In the genomic region with DNA sequence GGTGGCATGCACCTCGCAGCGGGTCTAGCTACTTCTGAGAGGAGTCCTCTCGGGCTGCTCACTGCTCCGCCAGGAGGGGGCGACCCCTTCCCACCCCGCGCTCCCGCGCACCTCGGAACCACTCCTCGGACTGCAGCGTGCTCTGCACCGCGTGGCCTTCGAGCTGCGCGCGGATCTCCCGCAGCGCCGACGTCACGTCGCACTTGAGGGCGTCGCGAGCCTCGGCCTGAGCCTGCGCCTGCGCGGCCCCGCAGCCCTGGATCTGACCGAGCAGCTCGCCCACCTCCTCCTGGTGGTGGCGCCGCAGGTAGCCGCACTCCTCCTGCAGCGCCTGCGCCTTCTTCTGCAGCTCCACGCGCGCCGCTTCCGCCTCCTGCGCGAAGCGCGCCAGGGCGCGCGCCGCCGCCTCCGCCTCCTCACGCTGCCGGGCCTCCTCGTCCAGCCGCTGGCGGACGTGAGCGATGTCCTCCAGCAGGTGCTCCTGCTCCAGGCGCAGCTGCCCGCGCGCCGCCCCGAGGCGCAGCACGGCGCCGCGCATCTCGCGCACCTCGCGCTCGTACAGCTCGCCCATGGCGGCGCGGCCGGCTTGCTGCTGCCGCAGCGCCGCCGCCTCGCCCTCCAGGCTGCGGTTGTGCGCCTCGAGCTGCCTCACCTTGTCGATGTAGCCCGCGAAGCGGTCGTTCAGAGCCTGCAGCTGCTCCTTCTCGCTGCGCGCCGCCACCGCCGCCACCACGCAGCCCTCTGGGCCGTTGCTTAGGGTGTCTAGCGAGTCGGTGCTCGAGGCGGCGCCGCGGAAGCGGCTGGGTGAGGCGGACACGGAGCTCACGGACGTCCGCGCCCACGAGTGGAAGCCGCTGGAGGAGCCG, we compare ENCODE assay signal across 8 mouse cellular contexts. TPM values are rescaled to one million over a fixed set of nuclear protein-coding genes. Genes with fewer than 3 reads are reported as not detected.
DNase-seq lines count a peak whose midpoint lies in the region; ATAC-seq lines count a peak whose summit lies in the region.

No protein-coding gene starts in this region.

- DNase-seq in B cell, adult 2 months = peak; percentile 62 to 63
- DNase-seq in adrenal gland, adult 2 months = peak; percentile 63
- DNase-seq in layer of hippocampus, adult 8-10 months (ENCODE audit: low spot score in 2 of 2) = peak; percentile 84 to 86
- peak; percentile 34 to 45 for DNase-seq in lung, adult 18-20 months
- DNase-seq in thymus, adult 18-20 months = peak; percentile 72 to 76

- peak overlapping the region; percentile 96 for H3K4me2 ChIP-seq in embryonic facial prominence, embryonic 15.5 days (replicated peaks)
- H3K4me2 ChIP-seq in neural tube, embryonic 15.5 days = peak overlapping the region; percentile 77

- no peak overlapping the region for H3K27ac ChIP-seq in embryonic facial prominence, embryonic 15.5 days (replicated peaks)
- H3K27ac ChIP-seq in neural tube, embryonic 15.5 days (replicated peaks) = peak overlapping the region; percentile 88

- peaks cover 26% of the 10 kb centered on the region for H3K4me1 ChIP-seq in embryonic facial prominence, embryonic 15.5 days
- peaks cover 40% of the 10 kb centered on the region for H3K4me1 ChIP-seq in neural tube, embryonic 15.5 days

- under 1% methylated on average over 117 of the region's 120 CpGs for WGBS in embryonic facial prominence, embryonic 15.5 days
- under 1% methylated on average over 120 of the region's 120 CpGs for WGBS in neural tube, embryonic 15.5 days

- no peaks in the 10 kb centered on the region for H3K9me3 ChIP-seq in embryonic facial prominence, embryonic 15.5 days (replicated peaks)
- no peaks in the 10 kb centered on the region for H3K9me3 ChIP-seq in neural tube, embryonic 15.5 days (replicated peaks)

- H3K9ac ChIP-seq in embryonic facial prominence, embryonic 15.5 days = no peak overlapping the region
- peak overlapping the region; percentile 86 for H3K9ac ChIP-seq in neural tube, embryonic 15.5 days (replicated peaks)

- peak overlapping the region; percentile 55 for H3K4me3 ChIP-seq in embryonic facial prominence, embryonic 15.5 days (replicated peaks)
- peak overlapping the region; percentile 58 for H3K4me3 ChIP-seq in neural tube, embryonic 15.5 days (replicated peaks)

- peak; percentile 71 for ATAC-seq in embryonic facial prominence, embryonic 15.5 days (ENCODE audit: insufficient number of reproducible peaks, low FRiP score, low TSS enrichment, low read depth)
- peak; percentile 72 for ATAC-seq in hematopoietic stem cell, adult 5-6 weeks (replicated peaks in 1 of 2; ENCODE audit: insufficient read depth in 1 of 2, low FRiP score in 2 of 2, low TSS enrichment in 1 of 2, low read depth in 1 of 2, poor library complexity in 2 of 2, severe bottlenecking in 2 of 2)
- peak; percentile 95 for ATAC-seq in neural tube, embryonic 15.5 days (ENCODE audit: low FRiP score)

- peaks cover 75% of the 10 kb centered on the region for H3K27me3 ChIP-seq in embryonic facial prominence, embryonic 15.5 days
- peaks cover 78% of the 10 kb centered on the region for H3K27me3 ChIP-seq in neural tube, embryonic 15.5 days (replicated peaks)

- H3K36me3 ChIP-seq in embryonic facial prominence, embryonic 15.5 days = no peaks in the 10 kb centered on the region
- H3K36me3 ChIP-seq in neural tube, embryonic 15.5 days = peaks cover 17% of the 10 kb centered on the region; the same call in 1 of the 2 replicates

RNA-seq across cellular contexts. Expression of gene Nefh, which starts 0.7 kb away (rescaled TPM):
- total RNA-seq in adrenal gland, adult 2 months (2021) = 1 to 10 TPM; 2.1 TPM
- polyA plus RNA-seq in adrenal gland, adult 2 months (2012; rRNA removed) = 0.71 and 2.5 TPM in 2 replicates
- polyA plus RNA-seq in embryonic facial prominence, embryonic 15.5 days (2015; fragmentation: Nextera tagmentation; extraction: Ambion mirVana) = 0.20 and 0.27 TPM in 2 replicates
- total RNA-seq in hematopoietic stem cell, adult 5-6 weeks (2017) = 11.9 and 19.6 TPM in 2 replicates
- 10 to 100 TPM; 42.3 to 45.7 (median 45.6) TPM for total RNA-seq in layer of hippocampus, adult 8-10 months (2022)
- 22.1 and 24.0 TPM in 2 replicates for polyA plus RNA-seq in neural tube, embryonic 15.5 days (2015; fragmentation: Nextera tagmentation; extraction: Ambion mirVana)

RNA-seq across cellular contexts. Expression of gene Ap1b1, which starts 39.4 kb away (rescaled TPM):
- 10 to 100 TPM; 59.0 to 78.0 TPM for total RNA-seq in adrenal gland, adult 2 months (2021)
- 68.2 and 111 TPM in 2 replicates for polyA plus RNA-seq in adrenal gland, adult 2 months (2012; rRNA removed)
- polyA plus RNA-seq in embryonic facial prominence, embryonic 15.5 days (2015; fragmentation: Nextera tagmentation; extraction: Ambion mirVana) = 53.6 and 60.0 TPM in 2 replicates
- total RNA-seq in hematopoietic stem cell, adult 5-6 weeks (2017) = 45.0 and 80.8 TPM in 2 replicates
- total RNA-seq in layer of hippocampus, adult 8-10 months (2022) = 100 to 1,000 TPM; 144 to 152 (median 150) TPM
- polyA plus RNA-seq in neural tube, embryonic 15.5 days (2015; fragmentation: Nextera tagmentation; extraction: Ambion mirVana) = 93.8 and 94.4 TPM in 2 replicates

RNA-seq across cellular contexts. Expression of gene Thoc5, which starts 52.1 kb away (rescaled TPM):
- 10 to 100 TPM; 32.3 to 34.1 TPM for total RNA-seq in adrenal gland, adult 2 months (2021)
- polyA plus RNA-seq in adrenal gland, adult 2 months (2012; rRNA removed) = 8.8 TPM in 2 replicates
- 29.4 and 33.7 TPM in 2 replicates for polyA plus RNA-seq in embryonic facial prominence, embryonic 15.5 days (2015; fragmentation: Nextera tagmentation; extraction: Ambion mirVana)
- 43.1 and 49.8 TPM in 2 replicates for total RNA-seq in hematopoietic stem cell, adult 5-6 weeks (2017)
- 10 to 100 TPM; 38.6 to 43.8 (median 41.4) TPM for total RNA-seq in layer of hippocampus, adult 8-10 months (2022)
- 43.4 and 46.5 TPM in 2 replicates for polyA plus RNA-seq in neural tube, embryonic 15.5 days (2015; fragmentation: Nextera tagmentation; extraction: Ambion mirVana)
